Mouse (Mus musculus) kidney, embryonic 14.5 days (tissue): ENCODE results near the gene Zmynd12. TPM values are rescaled to one million over a fixed set of nuclear protein-coding genes. Genes with fewer than 3 reads are reported as not detected.

Source experiments
- ATAC-seq: fragments of 200-750 bp; cut with Nextera tagmentation; 2 replicates; pipeline ENCODE4 v1.8.0; 2017; ENCODE audit warnings: moderate number of reproducible peaks, mild to moderate bottlenecking, moderate TSS enrichment, moderate library complexity; ENCODE audit not compliant: low FRiP score, low TSS enrichment
- H3K27ac ChIP-seq: fragments of 300-500 bp; sonication (generic); 2 replicates; pipeline ENCODE4 v1.5.1; 2014; ENCODE audit warnings: low read depth, mild to moderate bottlenecking, low read length, moderate library complexity, mixed read lengths
- H3K27me3 ChIP-seq: fragments of 300-500 bp; sonication (generic); 2 replicates; pipeline ENCODE4 v1.6.1; 2014; ENCODE audit warnings: mild to moderate bottlenecking, low read length; ENCODE audit not compliant: control insufficient read depth, insufficient read depth
- H3K36me3 ChIP-seq: fragments of 300-500 bp; sonication (generic); 2 replicates; pipeline ENCODE4 v1.6.1; 2014; ENCODE audit warnings: low read length, mixed read lengths; ENCODE audit not compliant: control insufficient read depth, insufficient read depth
- H3K4me1 ChIP-seq: fragments of 300-500 bp; sonication (generic); 2 replicates; pipeline ENCODE4 v1.6.1; 2014; ENCODE audit warnings: low read length, mixed read lengths; ENCODE audit not compliant: control insufficient read depth, insufficient read depth
- H3K4me2 ChIP-seq: fragments of 300-500 bp; sonication (generic); replicated peaks from 2 replicates; pipeline ENCODE4 v1.6.1; 2014; ENCODE audit warnings: low read depth, mild to moderate bottlenecking, low read length
- H3K4me3 ChIP-seq: fragments of 300-500 bp; sonication (generic); 2 replicates; pipeline ENCODE4 v1.5.1; 2014; ENCODE audit warnings: mild to moderate bottlenecking, low read length
- H3K9ac ChIP-seq: fragments of 300-500 bp; sonication (generic); 2 replicates; pipeline ENCODE4 v1.6.1; 2014; ENCODE audit warnings: low read depth, mild to moderate bottlenecking, low read length, moderate library complexity
- H3K9me3 ChIP-seq: fragments of 300-500 bp; sonication (generic); 2 replicates; pipeline ENCODE4 v1.6.1; 2016; ENCODE audit warnings: low read length; ENCODE audit not compliant: control insufficient read depth
- WGBS: fragments of 180-500 bp; shearing (Covaris S2); extraction: QIAGEN DNeasy Blood & Tissue Kit; methylation state at CpG from one replicate; pipeline ENCODE4 v1.1.7; 2014; 5-methylcytosine and 5-hydroxymethylcytosine counted together
- polyA plus RNA-seq: library from polyadenylated mRNA; unstranded; fragments of >200 nt; fragmentation: Nextera tagmentation; extraction: Ambion mirVana; gene quantifications from 2 replicates; pipeline ENCODE4 v1.2.1, GENCODE M21; 2014

Zmynd12 gene
- polyA plus RNA-seq, 1 experiment from 2014 or later, result 0.53 TPM

- Histone ChIP-seq H3K27me3 (no peaks in the 10 kb centered on the region), H3K4me1 (no peaks in the 10 kb centered on the region), H3K4me2 (no peak overlapping the region), H3K9ac (no peak overlapping the region), H3K36me3 (no peaks in the 10 kb centered on the region), H3K9me3 (peaks cover 2% of the 10 kb centered on the region), H3K27ac (no peak overlapping the region), H3K4me3 (no peak overlapping the region)
- WGBS, result 26% methylated on average over 5 of the region's 5 CpGs
- ATAC-seq, result peak; percentile 77; the same call in 1 of the 2 replicates
These were observed 8.1 kb downstream of the Zmynd12 start for GRCm38 (mm10) chr4:119430678-119431077.

- no peak overlapping the region for H3K9ac ChIP-seq
- no peak overlapping the region for H3K4me2 ChIP-seq
- peaks cover 7% of the 10 kb centered on the region for H3K9me3 ChIP-seq
- no peak overlapping the region for H3K27ac ChIP-seq
- no peak overlapping the region for H3K4me3 ChIP-seq
- no peaks in the 10 kb centered on the region for H3K36me3 ChIP-seq
- WGBS, result 86% methylated on average over 2 of the region's 2 CpGs
- H3K4me1 ChIP-seq, result no peaks in the 10 kb centered on the region
- H3K27me3 ChIP-seq, result no peaks in the 10 kb centered on the region
- ATAC-seq, result no peak
These were observed 15.3 kb downstream of the Zmynd12 start for GRCm38 (mm10) chr4:119437936-119438335.

- Histone ChIP-seq H3K9ac (no peak overlapping the region), H3K9me3 (no peaks in the 10 kb centered on the region), H3K4me1 (no peaks in the 10 kb centered on the region), H3K27me3 (no peaks in the 10 kb centered on the region), H3K4me3 (no peak overlapping the region), H3K36me3 (no peaks in the 10 kb centered on the region), H3K4me2 (no peak overlapping the region), H3K27ac (no peak overlapping the region)
- 87% methylated on average over 4 of the region's 4 CpGs for WGBS
- ATAC-seq, result no peak
These were observed 19.2 kb downstream of the Zmynd12 start for GRCm38 (mm10) chr4:119441836-119442235.

DNA sequence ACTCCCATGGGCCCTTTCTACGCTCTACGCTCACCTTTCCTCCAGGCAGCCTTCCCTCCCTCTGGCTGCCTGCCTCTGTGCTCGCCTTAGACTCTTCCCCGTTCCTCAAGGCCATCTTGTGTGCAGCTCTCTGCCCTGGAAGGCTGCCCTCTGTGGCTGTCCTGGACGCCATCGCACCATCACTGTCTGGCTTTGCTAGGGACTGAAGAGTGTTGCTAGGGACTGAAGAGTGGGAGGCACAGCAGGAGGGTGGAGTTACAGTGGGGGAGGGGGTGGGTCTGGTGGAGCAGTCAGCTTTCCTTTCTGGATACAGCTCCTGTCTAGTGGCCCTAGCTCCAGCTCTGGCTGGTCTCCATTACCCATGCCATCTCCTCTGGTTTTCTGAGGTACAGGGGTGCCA lies 19.9 kb downstream of the Zmynd12 start:
- H3K4me2 ChIP-seq, result no peak overlapping the region
- no peaks in the 10 kb centered on the region for H3K4me1 ChIP-seq
- H3K4me3 ChIP-seq, result no peak overlapping the region
- no peak overlapping the region for H3K27ac ChIP-seq
- no peaks in the 10 kb centered on the region for H3K27me3 ChIP-seq
- no peak; the same call in 1 of the 2 replicates for ATAC-seq
- H3K9me3 ChIP-seq, result no peaks in the 10 kb centered on the region
- WGBS, result 36% methylated on average over 6 of the region's 6 CpGs
- H3K36me3 ChIP-seq, result no peaks in the 10 kb centered on the region
- no peak overlapping the region for H3K9ac ChIP-seq

- Histone ChIP-seq H3K9ac (no peak overlapping the region), H3K4me1 (no peaks in the 10 kb centered on the region), H3K9me3 (no peaks in the 10 kb centered on the region), H3K27ac (no peak overlapping the region), H3K4me3 (no peak overlapping the region), H3K4me2 (no peak overlapping the region), H3K27me3 (no peaks in the 10 kb centered on the region), H3K36me3 (no peaks in the 10 kb centered on the region)
- WGBS, result 94% methylated on average over 6 of the region's 6 CpGs
- no peak for ATAC-seq
These were observed 24.6 kb downstream of the Zmynd12 start for GRCm38 (mm10) chr4:119447261-119447660.

DNA sequence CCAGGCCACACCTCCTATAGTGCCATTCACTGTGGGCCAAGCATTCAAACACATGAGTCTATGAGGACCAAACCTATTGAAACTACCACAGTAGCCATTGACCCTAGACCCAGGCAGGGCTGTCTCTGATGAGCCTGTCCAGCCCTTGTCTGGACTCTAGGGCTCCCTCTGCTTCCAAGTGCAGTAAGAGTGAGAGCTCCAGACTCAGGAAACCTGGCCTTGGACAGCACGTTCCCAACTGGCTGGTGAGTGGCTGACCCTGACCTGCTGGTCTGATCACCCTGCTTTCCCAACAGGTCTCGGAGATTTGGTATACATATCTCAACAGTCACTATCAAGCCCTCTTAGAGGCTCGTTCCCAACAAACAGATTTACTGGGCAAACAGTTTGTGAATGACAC lies 25.2 kb downstream of the Zmynd12 start:
- no peaks in the 10 kb centered on the region for H3K4me1 ChIP-seq
- no peak for ATAC-seq
- no peak overlapping the region for H3K4me2 ChIP-seq
- WGBS, result 79% methylated on average over 3 of the region's 3 CpGs
- no peak overlapping the region for H3K27ac ChIP-seq
- H3K9me3 ChIP-seq, result no peaks in the 10 kb centered on the region
- no peak overlapping the region for H3K4me3 ChIP-seq
- no peaks in the 10 kb centered on the region for H3K27me3 ChIP-seq
- no peaks in the 10 kb centered on the region for H3K36me3 ChIP-seq
- no peak overlapping the region for H3K9ac ChIP-seq

DNA sequence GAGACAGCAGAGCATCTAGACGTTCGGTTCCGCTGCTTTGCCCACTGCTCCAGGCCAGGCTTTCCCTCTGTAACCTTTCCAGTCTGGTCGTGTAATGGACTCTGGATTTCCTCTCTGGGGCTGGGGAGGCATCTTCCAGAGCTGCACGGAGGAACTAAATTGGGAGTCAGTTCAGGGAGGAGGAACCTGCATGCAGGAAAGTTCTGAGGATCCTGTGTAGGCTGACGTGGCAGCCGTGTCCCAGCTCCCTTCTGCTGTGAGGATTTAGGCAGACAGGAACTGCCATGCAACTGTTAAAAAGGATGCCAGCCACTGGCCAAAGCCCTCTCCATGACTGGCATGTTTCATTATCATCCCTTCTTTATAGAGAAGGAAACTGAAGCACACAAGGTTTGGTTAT lies 27.8 kb downstream of the Zmynd12 start:
- no peaks in the 10 kb centered on the region for H3K27me3 ChIP-seq

GRCm38 (mm10) chr4:119453128-119453527 lies 30.5 kb downstream of the Zmynd12 start:
- H3K9ac ChIP-seq, result no peak overlapping the region
- no peaks in the 10 kb centered on the region for H3K36me3 ChIP-seq
- H3K27ac ChIP-seq, result no peak overlapping the region
- no peak for ATAC-seq
- H3K4me1 ChIP-seq, result peaks cover 4% of the 10 kb centered on the region; the same call in 1 of the 2 replicates
- H3K27me3 ChIP-seq, result no peaks in the 10 kb centered on the region
- H3K4me3 ChIP-seq, result no peak overlapping the region
- no peak overlapping the region for H3K4me2 ChIP-seq
- no peaks in the 10 kb centered on the region for H3K9me3 ChIP-seq
- WGBS, result 74% methylated on average over 5 of the region's 5 CpGs

More for the DNA sequence above, 27.8 kb downstream of the Zmynd12 start:
- Histone ChIP-seq H3K4me3 (no peak overlapping the region), H3K9ac (no peak overlapping the region), H3K27ac (no peak overlapping the region), H3K9me3 (no peaks in the 10 kb centered on the region), H3K36me3 (no peaks in the 10 kb centered on the region), H3K4me2 (no peak overlapping the region), H3K4me1 (peaks cover 4% of the 10 kb centered on the region; the same call in 1 of the 2 replicates)
- WGBS, result 56% methylated on average over 7 of the region's 7 CpGs
- no peak for ATAC-seq

GRCm38 (mm10) chr4:119453533-119453932 lies 30.9 kb downstream of the Zmynd12 start:
- no peak overlapping the region for H3K27ac ChIP-seq
- WGBS, result 42% methylated on average over 6 of the region's 6 CpGs
- H3K4me1 ChIP-seq, result peaks cover 4% of the 10 kb centered on the region; the same call in 1 of the 2 replicates
- no peak overlapping the region for H3K4me2 ChIP-seq
- H3K27me3 ChIP-seq, result no peaks in the 10 kb centered on the region
- no peaks in the 10 kb centered on the region for H3K36me3 ChIP-seq
- no peak for ATAC-seq
- no peak overlapping the region for H3K4me3 ChIP-seq
- H3K9ac ChIP-seq, result no peak overlapping the region
- H3K9me3 ChIP-seq, result no peaks in the 10 kb centered on the region
